Mouse (Mus musculus) small intestine, adult 2 months (tissue): ENCODE measurements around the gene Itga9.

Experiments
- CTCF ChIP-seq: fragments of 200-500 bp; IDR thresholded peaks from 2 replicates; pipeline ENCODE4 v1.5.1; 2012; ENCODE audit warnings: low read depth, mild to moderate bottlenecking, control low read depth, inconsistent platforms, low read length, moderate library complexity, mixed read lengths; ENCODE audit not compliant: insufficient replicate concordance, insufficient read length; ENCODE audit errors: extremely low read depth
- POLR2A ChIP-seq: fragments of 200-500 bp; IDR thresholded peaks from 2 replicates; pipeline ENCODE4 v1.6.1; 2012; ENCODE audit warnings: low read depth, mild to moderate bottlenecking, control low read depth, inconsistent platforms, low read length, moderate library complexity

DNA sequence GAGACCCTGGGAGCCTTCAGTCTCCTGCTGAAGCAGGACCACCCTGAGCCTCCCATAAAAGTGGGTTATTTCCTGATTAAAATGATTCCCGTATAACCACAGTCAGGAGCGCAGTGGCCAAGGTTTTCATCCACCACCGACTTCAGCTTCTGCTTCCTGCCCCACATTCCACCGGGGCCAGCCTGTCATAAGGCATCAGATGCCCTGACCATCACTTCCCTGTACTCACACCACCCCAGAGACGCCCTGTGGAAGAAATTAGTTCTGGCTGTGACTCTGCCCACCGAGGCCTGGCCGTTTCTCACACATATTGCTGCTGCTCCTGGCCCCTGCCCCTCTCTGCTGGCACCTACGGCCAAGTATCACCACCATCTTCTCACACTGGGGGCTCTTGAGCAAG, 261.4 kb downstream of the Itga9 start:
- TF ChIP-seq POLR2A, result no peak
- no peak for TF ChIP-seq CTCF
